In the genomic region with DNA sequence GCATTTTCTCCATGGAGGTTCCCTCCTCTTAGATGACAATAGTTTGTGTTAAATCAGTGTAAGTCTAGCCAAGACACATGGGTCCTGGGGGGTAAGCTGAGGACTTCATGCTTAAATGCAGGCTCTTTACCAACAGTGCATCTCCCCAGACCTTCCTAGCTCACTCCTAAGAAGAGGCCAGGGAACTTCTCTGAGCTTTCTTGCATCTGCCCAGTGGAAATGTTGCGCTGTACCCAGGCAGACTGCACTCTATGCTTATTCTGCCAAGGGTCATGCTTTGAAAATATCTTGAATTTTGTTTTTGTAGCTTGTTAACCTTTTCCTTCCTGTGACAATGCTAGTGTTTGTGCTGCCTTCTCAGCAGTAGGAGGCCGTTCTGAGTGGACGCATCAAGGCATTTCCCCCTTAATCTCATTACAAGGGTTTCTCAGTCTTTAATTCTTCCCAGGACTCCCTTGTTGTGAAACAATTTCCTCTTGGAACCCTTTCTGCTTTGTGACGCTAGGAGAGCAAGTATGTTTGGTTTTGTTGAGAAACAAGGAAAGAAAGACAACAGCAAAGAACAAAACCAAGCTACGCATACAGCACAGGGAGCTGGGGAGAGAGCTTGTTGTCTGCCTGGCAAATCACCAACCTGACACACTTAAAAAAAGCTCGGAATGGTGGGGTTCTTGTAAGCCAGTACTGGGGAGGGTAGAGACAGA, we compare ENCODE assay signal across 9 mouse cellular contexts.
DNase-seq lines count a peak whose midpoint lies in the region; ATAC-seq and TF ChIP-seq lines count a peak whose summit lies in the region.
"Had no signal": no experiment of that assay in that cellular context is flagged by ENCODE, and none has a peak within 500 bp of the region (broad histone marks: within the 10 kb centered on the region; RNA-seq: fewer than 3 reads in every experiment).

No protein-coding gene starts in this region.

- no peak for TF ChIP-seq POLR2A in kidney, adult 2 months (IDR thresholded peaks at IDR 0.05; ENCODE audit: low read depth, low read length)
- no peak for TF ChIP-seq POLR2A in brain, embryonic 14.5 days (IDR thresholded peaks at IDR 0.05; ENCODE audit: borderline replicate concordance, extremely low read depth, insufficient read depth, insufficient read length, poor library complexity, severe bottlenecking)

- no peaks in the 10 kb centered on the region for H3K36me3 ChIP-seq in kidney, adult 2 months (ENCODE audit: control insufficient read depth, insufficient read depth, low read length)
- no peaks in the 10 kb centered on the region for H3K36me3 ChIP-seq in lung, embryonic 15.5 days

- peak overlapping the region; percentile 24; the same call in 1 of the 2 replicates for H3K27ac ChIP-seq in kidney, adult 2 months (ENCODE audit: insufficient read depth, low read depth, low read length)
- H3K27ac ChIP-seq in lung, embryonic 15.5 days = peak overlapping the region; percentile 21

- no peaks in the 10 kb centered on the region for H3K4me1 ChIP-seq in kidney, adult 2 months (ENCODE audit: control insufficient read depth, insufficient read depth, low read length)
- H3K4me1 ChIP-seq in lung, embryonic 15.5 days = peaks cover 18% of the 10 kb centered on the region; the same call in 1 of the 2 replicates

- peak; percentile 42 for DNase-seq in kidney, adult 2 months
- DNase-seq in kidney, postnatal 36 days = no peak
- DNase-seq in brain, embryonic 14.5 days (ENCODE audit: low read depth) = peak; percentile 49
- peak; percentile 52 for DNase-seq in fibroblast of lung, adult 2 months (ENCODE audit: low read depth)
- DNase-seq in embryo, embryonic 9.5 days (ENCODE audit: extremely low spot score) = no peak
- DNase-seq: thymus, adult 18-20 months had no signal

- H3K9me3 ChIP-seq in lung, embryonic 15.5 days = no peaks in the 10 kb centered on the region

- H3K4me3 ChIP-seq in kidney, adult 2 months (ENCODE audit: insufficient read depth, low read depth, low read length) = no peak overlapping the region
- H3K4me3 ChIP-seq in lung, embryonic 15.5 days = no peak overlapping the region

- ATAC-seq in lung, embryonic 15.5 days (ENCODE audit: borderline replicate concordance, extremely low read depth, low FRiP score, low TSS enrichment) = no peak
- ATAC-seq in erythroblast, adult 5-6 weeks (replicated peaks; ENCODE audit: low FRiP score, poor library complexity, severe bottlenecking) = no peak
- ATAC-seq: forebrain, embryonic 16.5 days had no signal

- WGBS in kidney, adult 2 months = 58% methylated on average over 6 of the region's 6 CpGs
- WGBS in lung, embryonic 15.5 days = 50% methylated on average over 6 of the region's 6 CpGs

- H3K9ac ChIP-seq in lung, embryonic 15.5 days = no peak overlapping the region

- H3K4me2 ChIP-seq in lung, embryonic 15.5 days = no peak overlapping the region

- no peaks in the 10 kb centered on the region for H3K27me3 ChIP-seq in kidney, adult 2 months (replicated peaks; ENCODE audit: control insufficient read depth, insufficient read depth, low read length)
- no peaks in the 10 kb centered on the region for H3K27me3 ChIP-seq in lung, embryonic 15.5 days

- TF ChIP-seq CTCF in kidney, adult 2 months (conservative IDR thresholded peaks at IDR 0.05; ENCODE audit: insufficient read depth, insufficient read length, low read depth, low read length) = no peak
- no peak for TF ChIP-seq CTCF in brain, embryonic 14.5 days (IDR thresholded peaks at IDR 0.05; ENCODE audit: borderline replicate concordance, extremely low read depth, insufficient read depth, insufficient read length)

Comparison
In these comparisons a context has a peak if more than half of its experiments do, and no peak if none do; other contexts are left out.
1. DNase-seq: peak in kidney, adult 2 months (single experiment), brain, embryonic 14.5 days (single experiment) and fibroblast of lung, adult 2 months (single experiment); none in kidney, postnatal 36 days (0 of 2) and embryo, embryonic 9.5 days (single experiment).